Mouse (Mus musculus): Measurements from ENCODE around the gene Fuom. TPM values are rescaled to one million over a fixed set of nuclear protein-coding genes. Genes with fewer than 3 reads are reported as not detected.
A peak's percentile ranks its signal among the peaks of the same experiment; 100 is the strongest.

The Fuom gene
- polyA plus RNA-seq, 1 experiment = 2.7 TPM

DNA sequence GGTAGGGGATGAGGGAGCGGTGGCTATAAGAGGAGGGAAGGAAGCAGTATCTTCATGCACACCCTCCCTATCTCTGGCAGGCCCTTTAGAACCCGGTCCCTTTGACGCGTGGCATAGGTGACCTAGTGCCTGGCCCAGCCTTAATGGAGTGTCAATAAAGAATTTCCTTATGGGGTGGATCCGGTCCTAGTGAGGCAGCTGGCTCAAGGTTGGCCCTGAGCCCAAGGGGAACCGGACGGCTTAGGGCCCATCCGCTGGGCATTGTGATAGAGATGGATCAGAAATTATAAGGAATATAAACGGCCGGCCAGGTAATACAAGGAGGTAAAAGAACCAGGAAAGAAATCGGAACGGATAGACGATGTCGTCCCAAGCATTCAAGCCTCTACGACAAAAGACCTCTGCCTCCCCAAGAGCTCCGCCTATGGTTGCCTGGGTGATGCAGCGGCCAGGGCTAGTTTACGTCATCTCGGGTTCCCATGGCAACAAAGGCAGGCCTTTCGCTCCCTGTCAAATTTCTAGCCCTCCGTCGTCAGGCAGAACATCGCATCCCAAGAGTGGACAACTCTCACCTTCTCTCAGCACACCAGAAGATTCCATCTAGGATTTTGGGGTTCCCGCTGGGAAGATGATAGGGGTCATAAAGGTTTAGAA lies 21.6 kb downstream of the Fuom start:
- H3K27me3 ChIP-seq (ENCODE audit: control insufficient read depth, insufficient read depth, low read length) = no peaks in the 10 kb centered on the region
- peak overlapping the region; percentile 85 for H3K4me3 ChIP-seq (ENCODE audit: control insufficient read depth, low read depth, low read length)
- no peak overlapping the region; the same call in 1 of the 2 replicates for H3K27ac ChIP-seq (ENCODE audit: control insufficient read depth, insufficient read depth, low read depth, low read length)
- H3K36me3 ChIP-seq (ENCODE audit: control insufficient read depth, insufficient read depth, low read length) = no peaks in the 10 kb centered on the region
- TF ChIP-seq POLR2A (IDR thresholded peaks at IDR 0.05; ENCODE audit: control insufficient read depth, low read depth, low read length) = peak; percentile 63; the same call in 1 of the 2 replicates
- TF ChIP-seq CTCF (IDR thresholded peaks at IDR 0.05; ENCODE audit: control insufficient read depth, insufficient read depth, insufficient replicate concordance, low read depth, low read length) = no peak
- peaks cover 21% of the 10 kb centered on the region for H3K4me1 ChIP-seq (ENCODE audit: control insufficient read depth, insufficient read depth, low read length)

DNA sequence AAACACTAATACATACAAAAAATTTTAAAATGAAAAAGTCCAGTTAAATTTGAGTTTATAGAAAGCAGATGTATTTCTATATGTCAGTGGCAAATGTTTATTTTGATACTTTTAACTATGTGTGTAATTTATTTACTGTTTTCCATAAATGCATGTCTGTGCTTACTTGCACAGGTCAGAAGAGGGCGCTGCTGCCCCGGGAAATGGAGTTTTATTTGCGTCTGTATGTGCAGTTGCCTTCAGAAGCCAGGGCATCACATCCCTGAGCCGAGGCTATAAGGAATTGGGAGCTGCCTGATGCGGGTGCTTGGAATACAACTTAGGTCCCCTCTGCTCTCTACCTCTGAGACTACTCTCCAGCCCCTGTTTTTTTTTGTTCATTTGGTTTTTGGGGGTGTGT lies 23.5 kb downstream of the Fuom start:
- H3K4me1 ChIP-seq (ENCODE audit: control insufficient read depth, insufficient read depth, low read length) = peaks cover 21% of the 10 kb centered on the region
- H3K36me3 ChIP-seq (ENCODE audit: control insufficient read depth, insufficient read depth, low read length) = no peaks in the 10 kb centered on the region
- TF ChIP-seq CTCF (IDR thresholded peaks at IDR 0.05; ENCODE audit: control insufficient read depth, insufficient read depth, insufficient replicate concordance, low read depth, low read length) (peak; percentile 51; the same call in 1 of the 2 replicates), POLR2A (IDR thresholded peaks at IDR 0.05; ENCODE audit: control insufficient read depth, low read depth, low read length) (no peak)
- H3K27ac ChIP-seq (ENCODE audit: control insufficient read depth, insufficient read depth, low read depth, low read length) = no peak overlapping the region
- H3K4me3 ChIP-seq (ENCODE audit: control insufficient read depth, low read depth, low read length) = no peak overlapping the region
- no peaks in the 10 kb centered on the region for H3K27me3 ChIP-seq (ENCODE audit: control insufficient read depth, insufficient read depth, low read length)

DNA sequence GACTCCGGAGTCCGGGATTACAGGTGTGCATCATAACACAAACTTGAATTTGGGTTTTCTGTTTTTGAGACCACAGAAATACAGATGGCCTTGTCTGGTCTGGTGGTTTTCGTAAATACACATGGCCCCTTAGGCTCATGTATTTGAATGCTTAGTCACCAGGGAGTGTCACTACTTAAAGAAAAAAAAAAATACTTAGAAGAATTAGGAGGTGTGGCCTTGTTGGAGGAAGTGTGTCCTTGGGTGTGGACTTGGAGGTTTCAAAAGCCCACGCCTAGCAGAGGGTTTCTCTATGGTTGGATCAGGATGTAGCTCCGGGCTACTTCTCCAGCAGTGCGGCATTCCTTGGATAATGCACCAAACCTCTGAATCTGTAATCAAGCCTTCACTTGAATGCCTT lies 24.5 kb downstream of the Fuom start:
- Histone ChIP-seq H3K36me3 (ENCODE audit: control insufficient read depth, insufficient read depth, low read length) (no peaks in the 10 kb centered on the region), H3K4me3 (ENCODE audit: control insufficient read depth, low read depth, low read length) (no peak overlapping the region), H3K27me3 (ENCODE audit: control insufficient read depth, insufficient read depth, low read length) (no peaks in the 10 kb centered on the region), H3K4me1 (ENCODE audit: control insufficient read depth, insufficient read depth, low read length) (peaks cover 21% of the 10 kb centered on the region), H3K27ac (ENCODE audit: control insufficient read depth, insufficient read depth, low read depth, low read length) (no peak overlapping the region)
- TF ChIP-seq CTCF (IDR thresholded peaks at IDR 0.05; ENCODE audit: control insufficient read depth, insufficient read depth, insufficient replicate concordance, low read depth, low read length) (no peak), POLR2A (IDR thresholded peaks at IDR 0.05; ENCODE audit: control insufficient read depth, low read depth, low read length) (no peak)

DNA sequence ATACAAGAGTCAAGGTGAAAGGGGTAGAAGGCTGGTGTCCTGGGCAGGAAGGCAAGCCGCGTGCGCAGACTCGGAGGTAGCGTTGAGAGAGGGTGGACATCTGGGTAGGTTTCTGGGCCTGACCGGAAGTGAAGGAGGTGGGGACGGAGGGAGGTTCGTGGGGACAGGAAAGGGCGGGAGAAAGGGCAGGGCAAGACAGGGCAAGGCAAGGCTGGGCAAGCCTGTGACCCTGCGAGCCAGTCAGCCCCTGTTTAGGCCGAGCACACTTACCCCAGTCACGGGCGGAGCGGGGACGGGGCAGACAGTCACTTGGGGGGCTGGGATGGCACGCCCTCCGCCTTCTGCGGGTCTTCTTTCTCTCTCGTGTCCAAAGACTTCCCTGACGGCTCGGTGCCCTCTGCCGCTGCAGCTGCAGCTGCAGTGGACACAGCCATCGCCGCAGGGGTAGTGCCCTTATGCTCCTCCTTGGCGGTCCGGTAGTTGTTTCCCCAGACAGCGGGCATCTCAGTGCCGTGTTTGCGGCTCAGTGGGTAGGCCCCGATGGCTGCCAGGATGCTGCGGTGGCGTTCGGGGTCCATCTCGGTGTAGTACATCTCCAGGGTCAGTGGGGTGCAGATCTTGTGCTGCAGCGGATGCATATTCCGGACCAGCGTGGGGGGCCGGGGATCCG lies 32.1 kb downstream of the Fuom start:
- no peak overlapping the region for H3K27ac ChIP-seq (ENCODE audit: control insufficient read depth, insufficient read depth, low read depth, low read length)
- no peaks in the 10 kb centered on the region for H3K27me3 ChIP-seq (ENCODE audit: control insufficient read depth, insufficient read depth, low read length)
- H3K4me3 ChIP-seq (ENCODE audit: control insufficient read depth, low read depth, low read length) = peak overlapping the region; percentile 77
- H3K36me3 ChIP-seq (ENCODE audit: control insufficient read depth, insufficient read depth, low read length) = no peaks in the 10 kb centered on the region
- peaks cover 10% of the 10 kb centered on the region; the same call in 1 of the 2 replicates for H3K4me1 ChIP-seq (ENCODE audit: control insufficient read depth, insufficient read depth, low read length)
- TF ChIP-seq POLR2A (IDR thresholded peaks at IDR 0.05; ENCODE audit: control insufficient read depth, low read depth, low read length) = peak; percentile 54; the same call in 1 of the 2 replicates
- no peak for TF ChIP-seq CTCF (IDR thresholded peaks at IDR 0.05; ENCODE audit: control insufficient read depth, insufficient read depth, insufficient replicate concordance, low read depth, low read length)

DNA sequence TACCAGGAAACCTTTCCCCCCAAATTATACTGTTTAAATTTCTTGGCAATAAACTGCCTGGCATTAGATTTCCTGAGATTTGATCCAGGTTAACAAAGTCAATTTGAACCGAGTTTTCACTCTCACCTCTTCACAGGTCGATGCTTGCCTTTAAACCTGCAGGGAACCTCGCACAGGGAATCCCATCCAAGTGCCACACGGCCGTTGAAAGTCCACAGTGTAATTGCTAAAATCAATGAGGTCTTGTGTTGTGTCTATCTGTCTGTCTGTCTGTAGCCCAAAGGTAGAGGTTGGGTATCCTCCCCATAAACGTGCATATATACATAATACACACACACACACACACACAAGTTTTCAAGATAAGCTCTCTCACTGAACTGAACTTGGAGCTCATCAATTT lies 34.8 kb downstream of the Fuom start:
- Histone ChIP-seq H3K4me3 (ENCODE audit: control insufficient read depth, low read depth, low read length) (no peak overlapping the region), H3K27me3 (ENCODE audit: control insufficient read depth, insufficient read depth, low read length) (no peaks in the 10 kb centered on the region), H3K4me1 (ENCODE audit: control insufficient read depth, insufficient read depth, low read length) (peaks cover 12% of the 10 kb centered on the region; the same call in 1 of the 2 replicates), H3K36me3 (ENCODE audit: control insufficient read depth, insufficient read depth, low read length) (no peaks in the 10 kb centered on the region), H3K27ac (ENCODE audit: control insufficient read depth, insufficient read depth, low read depth, low read length) (no peak overlapping the region)
- no peak for TF ChIP-seq CTCF (IDR thresholded peaks at IDR 0.05; ENCODE audit: control insufficient read depth, insufficient read depth, insufficient replicate concordance, low read depth, low read length)

DNA sequence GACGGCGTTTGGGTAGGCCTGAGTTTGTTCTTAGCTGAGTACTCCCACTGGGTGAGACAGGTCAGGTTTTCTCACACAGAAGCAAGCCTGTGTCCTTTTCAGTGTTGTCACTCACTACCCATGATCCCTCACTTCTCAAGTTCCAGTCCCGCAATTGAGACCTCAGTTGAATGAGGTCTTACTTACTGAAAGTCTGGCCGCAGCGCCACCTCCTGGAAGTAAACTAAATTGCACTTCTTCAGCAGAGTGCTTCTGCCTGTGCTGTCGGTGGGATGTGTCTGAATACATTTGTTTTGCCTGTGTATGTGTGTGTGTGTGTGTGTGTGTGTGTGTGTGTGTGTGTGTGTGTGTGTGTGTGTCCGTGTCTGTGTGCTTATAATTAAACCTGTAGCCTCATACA lies 39.1 kb downstream of the Fuom start:
- Histone ChIP-seq H3K36me3 (ENCODE audit: control insufficient read depth, insufficient read depth, low read length) (no peaks in the 10 kb centered on the region), H3K27me3 (ENCODE audit: control insufficient read depth, insufficient read depth, low read length) (no peaks in the 10 kb centered on the region), H3K4me1 (ENCODE audit: control insufficient read depth, insufficient read depth, low read length) (peaks cover 13% of the 10 kb centered on the region), H3K27ac (ENCODE audit: control insufficient read depth, insufficient read depth, low read depth, low read length) (no peak overlapping the region), H3K4me3 (ENCODE audit: control insufficient read depth, low read depth, low read length) (no peak overlapping the region)
- TF ChIP-seq CTCF (IDR thresholded peaks at IDR 0.05; ENCODE audit: control insufficient read depth, insufficient read depth, insufficient replicate concordance, low read depth, low read length) (peak; percentile 73; the same call in 1 of the 2 replicates), POLR2A (IDR thresholded peaks at IDR 0.05; ENCODE audit: control insufficient read depth, low read depth, low read length) (no peak)

DNA sequence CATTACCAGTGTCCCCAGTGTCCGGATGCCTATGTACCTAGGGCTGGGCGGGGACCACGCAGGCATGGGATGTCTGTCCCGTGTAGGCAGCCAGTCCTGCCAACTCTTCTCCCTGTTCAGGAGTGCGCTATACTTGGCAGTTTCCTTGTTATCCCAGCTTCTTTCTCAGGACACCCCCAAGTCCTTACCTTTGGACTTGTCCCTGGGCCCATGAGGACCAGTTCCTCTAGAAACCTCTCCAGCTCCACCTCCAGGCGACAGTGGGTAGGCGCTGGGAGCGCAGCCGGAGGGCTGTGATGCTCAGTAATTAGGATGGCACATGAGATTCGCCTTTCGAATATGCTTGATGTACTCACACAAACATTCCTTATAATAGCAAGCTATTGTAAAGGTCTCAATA lies 39.9 kb downstream of the Fuom start:
- Histone ChIP-seq H3K4me3 (ENCODE audit: control insufficient read depth, low read depth, low read length) (no peak overlapping the region), H3K27me3 (ENCODE audit: control insufficient read depth, insufficient read depth, low read length) (no peaks in the 10 kb centered on the region; the same call in 1 of the 2 replicates), H3K36me3 (ENCODE audit: control insufficient read depth, insufficient read depth, low read length) (no peaks in the 10 kb centered on the region), H3K4me1 (ENCODE audit: control insufficient read depth, insufficient read depth, low read length) (peaks cover 16% of the 10 kb centered on the region), H3K27ac (ENCODE audit: control insufficient read depth, insufficient read depth, low read depth, low read length) (no peak overlapping the region)
- TF ChIP-seq CTCF (IDR thresholded peaks at IDR 0.05; ENCODE audit: control insufficient read depth, insufficient read depth, insufficient replicate concordance, low read depth, low read length) (no peak), POLR2A (IDR thresholded peaks at IDR 0.05; ENCODE audit: control insufficient read depth, low read depth, low read length) (no peak)
